Mouse (Mus musculus) megakaryocyte, embryonic 14.5 days (primary cell): Measurements from ENCODE around the gene Sorbs2. TPM values are rescaled to one million over a fixed set of nuclear protein-coding genes. Genes with fewer than 3 reads are reported as not detected.

Experiments
- H3K27me3 ChIP-seq: replicated peaks from 2 replicates; pipeline ENCODE3; 2012; ENCODE audit warnings: inconsistent platforms
- H3K36me3 ChIP-seq: replicated peaks from 2 replicates; pipeline ENCODE3; 2012; ENCODE audit warnings: low read length, inconsistent platforms, mixed read lengths
- H3K4me1 ChIP-seq: 2 replicates; pipeline ENCODE4 v1.6.1; 2012; ENCODE audit warnings: inconsistent platforms
- H3K4me3 ChIP-seq: replicated peaks from 2 replicates; pipeline ENCODE3; 2012; ENCODE audit warnings: moderate library complexity, mild to moderate bottlenecking, inconsistent platforms
- H3K9me3 ChIP-seq: 2 replicates; pipeline ENCODE4 v1.6.1; 2012; ENCODE audit warnings: inconsistent platforms
- FLI1 ChIP-seq: IDR thresholded peaks from 2 replicates; pipeline ENCODE4 v1.6.1; 2012; ENCODE audit warnings: low read length, inconsistent platforms, mixed read lengths
- GATA1 ChIP-seq: IDR thresholded peaks from 3 replicates; pipeline ENCODE4 v1.6.1; 2012; ENCODE audit warnings: mixed read lengths, low read length, inconsistent platforms, borderline replicate concordance
- polyA plus RNA-seq: library from polyadenylated mRNA; stranded (reverse); fragments of >175 nt; gene quantifications from 2 replicates; pipeline ENCODE4 v1.2.3, GENCODE M21; 2012; ENCODE audit warnings: low replicate concordance; ENCODE audit not compliant: insufficient read depth

The Sorbs2 gene
- polyA plus RNA-seq, 1 experiment, result not detected

DNA sequence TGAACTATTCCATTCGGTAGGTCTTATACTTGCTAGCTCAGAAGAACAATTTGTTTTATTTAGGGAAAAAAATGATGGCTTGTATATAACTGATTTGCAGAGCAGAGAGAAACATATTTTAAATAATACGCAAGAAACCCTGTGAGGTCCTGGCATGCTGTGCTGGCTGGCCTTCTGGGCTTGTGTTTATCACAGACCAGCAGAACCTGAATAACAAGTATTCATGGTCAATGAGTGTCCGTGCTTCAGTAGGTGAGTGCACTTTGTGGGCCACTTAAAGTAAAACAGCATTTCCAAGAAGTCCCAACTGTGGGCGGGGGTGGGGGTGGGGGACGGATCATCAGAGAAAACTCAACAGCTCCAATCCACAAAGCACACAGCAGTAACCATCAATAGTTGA is 107.0 kb downstream of the Sorbs2 start:
- no peaks in the 10 kb centered on the region for H3K27me3 ChIP-seq
- H3K36me3 ChIP-seq, result no peaks in the 10 kb centered on the region
- no peak overlapping the region for H3K4me3 ChIP-seq
- H3K4me1 ChIP-seq, result no peaks in the 10 kb centered on the region
- TF ChIP-seq FLI1 (no peak), GATA1 (no peak)
- 0 out of 2 replicates have a peak, but pooled peaks cover 12% of the 10 kb centered on the region for H3K9me3 ChIP-seq

DNA sequence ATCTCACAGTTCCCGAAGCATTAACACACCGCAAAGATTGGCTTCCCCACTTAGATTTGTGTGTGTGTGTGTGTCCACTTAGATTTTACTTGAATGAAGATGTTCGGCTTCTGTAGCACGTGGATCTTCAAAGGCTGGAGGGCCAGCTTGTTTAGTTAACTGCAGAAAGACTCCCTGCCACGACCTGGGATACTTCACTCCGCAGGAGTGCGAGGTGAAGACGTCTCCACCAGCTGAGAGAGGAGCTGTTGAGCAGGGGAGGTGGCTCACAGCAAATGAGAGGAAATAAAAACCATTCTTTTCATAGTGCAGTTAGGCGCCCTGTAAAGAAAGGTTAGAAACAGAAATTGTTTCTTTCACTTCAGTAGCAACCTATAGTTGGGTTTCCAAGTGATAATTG is 107.5 kb downstream of the Sorbs2 start:
- H3K9me3 ChIP-seq, result 0 out of 2 replicates have a peak, but pooled peaks cover 15% of the 10 kb centered on the region
- H3K36me3 ChIP-seq, result no peaks in the 10 kb centered on the region
- no peak overlapping the region for H3K4me3 ChIP-seq
- H3K27me3 ChIP-seq, result no peaks in the 10 kb centered on the region
- no peaks in the 10 kb centered on the region for H3K4me1 ChIP-seq
- TF ChIP-seq FLI1 (no peak), GATA1 (no peak)

GRCm38 (mm10) chr8:45615551-45615950 is 108.0 kb downstream of the Sorbs2 start:
- Histone ChIP-seq H3K4me1 (no peaks in the 10 kb centered on the region), H3K36me3 (no peaks in the 10 kb centered on the region), H3K9me3 (peaks cover 17% of the 10 kb centered on the region; the same call in 1 of the 2 replicates), H3K27me3 (no peaks in the 10 kb centered on the region), H3K4me3 (no peak overlapping the region)
- no peak for TF ChIP-seq FLI1
- TF ChIP-seq GATA1, result no peak

DNA sequence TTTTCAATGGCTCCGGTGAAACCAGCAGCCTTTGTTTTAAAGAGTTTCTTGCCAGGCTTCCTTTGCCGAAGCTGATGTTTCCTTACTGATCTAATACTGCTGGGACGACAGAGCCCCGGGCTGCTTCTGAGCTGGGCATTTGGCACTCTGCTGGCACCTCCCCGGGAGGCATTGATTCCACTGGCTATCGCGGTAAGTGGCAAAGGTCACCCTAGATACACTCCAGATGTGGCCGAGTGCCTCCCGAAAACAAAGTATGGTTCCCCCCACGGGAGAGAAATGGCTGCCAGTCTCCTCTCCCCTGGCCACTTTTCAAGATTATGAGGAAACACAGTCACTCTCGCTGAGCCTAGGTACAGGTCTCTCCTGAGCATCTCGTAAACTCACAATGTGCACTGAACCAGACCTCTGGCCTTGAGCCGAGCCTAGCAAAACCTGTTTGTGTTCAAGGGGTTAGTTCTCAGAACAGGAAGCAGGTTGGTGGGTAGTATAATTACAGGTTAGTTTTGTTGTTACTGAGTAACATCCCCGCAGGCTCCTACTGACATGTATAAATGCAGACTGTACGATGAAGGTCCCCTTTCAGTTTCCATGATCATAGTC is 114.1 kb downstream of the Sorbs2 start:
- TF ChIP-seq FLI1 (no peak), GATA1 (no peak)
- H3K36me3 ChIP-seq, result no peaks in the 10 kb centered on the region

GRCm38 (mm10) chr8:45626406-45626805 is 118.8 kb downstream of the Sorbs2 start:
- H3K27me3 ChIP-seq, result peaks cover 6% of the 10 kb centered on the region
- TF ChIP-seq FLI1 (no peak), GATA1 (no peak)
- H3K9me3 ChIP-seq, result no peaks in the 10 kb centered on the region
- H3K36me3 ChIP-seq, result no peaks in the 10 kb centered on the region
- H3K4me3 ChIP-seq, result no peak overlapping the region
- H3K4me1 ChIP-seq, result peaks cover 8% of the 10 kb centered on the region

More for the DNA sequence above, 114.1 kb downstream of the Sorbs2 start:
- Histone ChIP-seq H3K27me3 (no peaks in the 10 kb centered on the region), H3K4me3 (no peak overlapping the region), H3K4me1 (no peaks in the 10 kb centered on the region), H3K9me3 (peaks cover 16% of the 10 kb centered on the region)

DNA sequence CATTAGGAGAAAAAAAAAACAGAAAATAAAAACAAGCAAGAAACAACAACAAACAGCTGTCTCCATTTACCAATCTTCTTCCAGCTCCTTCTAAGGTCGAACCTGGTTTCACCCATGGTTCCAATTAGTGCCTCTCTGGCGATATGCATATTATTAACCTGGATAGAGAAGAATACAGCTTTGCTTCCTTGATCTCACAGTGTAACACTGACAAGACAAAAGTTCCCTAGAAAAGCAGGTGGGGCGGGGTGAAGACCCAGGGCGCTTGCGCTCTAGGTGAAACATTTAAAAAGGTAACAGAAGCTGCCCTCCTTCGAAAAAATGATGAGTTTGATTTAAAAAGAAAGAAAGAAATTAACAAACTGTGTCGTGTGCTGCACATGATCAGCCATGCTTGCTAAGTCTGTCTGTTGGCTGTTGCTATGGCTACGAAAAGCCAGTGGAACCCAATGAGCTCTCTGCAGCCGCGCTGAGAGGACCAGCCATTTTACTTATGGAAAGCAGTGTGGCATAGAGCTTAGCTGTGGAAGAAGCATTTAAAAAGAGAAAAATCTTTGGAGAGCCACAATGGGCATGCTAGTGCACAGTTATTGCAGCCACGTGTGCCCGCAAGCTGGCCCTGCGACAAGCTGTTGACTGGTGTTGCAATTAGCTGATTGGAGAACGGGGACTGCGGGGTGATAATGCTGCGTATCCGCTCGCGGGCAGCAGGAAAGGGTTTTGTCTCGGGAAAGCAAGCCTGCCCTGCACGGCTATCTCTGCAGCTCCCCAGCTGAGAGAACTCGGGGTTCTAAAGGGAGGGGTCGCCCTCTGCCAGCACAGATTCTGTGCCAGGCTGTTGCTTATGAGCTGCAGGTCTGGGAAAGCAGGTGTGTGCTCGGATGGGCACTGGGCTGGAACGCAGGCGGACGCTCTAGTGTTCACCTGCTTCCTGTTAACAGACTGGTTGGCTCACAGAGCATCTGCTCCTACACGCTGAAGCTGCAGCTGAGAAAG is 120.0 kb downstream of the Sorbs2 start:
- no peak for TF ChIP-seq GATA1
- TF ChIP-seq FLI1, result no peak
- peaks cover 8% of the 10 kb centered on the region for H3K4me1 ChIP-seq
- no peaks in the 10 kb centered on the region for H3K36me3 ChIP-seq
- H3K9me3 ChIP-seq, result no peaks in the 10 kb centered on the region
- H3K4me3 ChIP-seq, result peak overlapping the region; percentile 86
- peaks cover 6% of the 10 kb centered on the region for H3K27me3 ChIP-seq

DNA sequence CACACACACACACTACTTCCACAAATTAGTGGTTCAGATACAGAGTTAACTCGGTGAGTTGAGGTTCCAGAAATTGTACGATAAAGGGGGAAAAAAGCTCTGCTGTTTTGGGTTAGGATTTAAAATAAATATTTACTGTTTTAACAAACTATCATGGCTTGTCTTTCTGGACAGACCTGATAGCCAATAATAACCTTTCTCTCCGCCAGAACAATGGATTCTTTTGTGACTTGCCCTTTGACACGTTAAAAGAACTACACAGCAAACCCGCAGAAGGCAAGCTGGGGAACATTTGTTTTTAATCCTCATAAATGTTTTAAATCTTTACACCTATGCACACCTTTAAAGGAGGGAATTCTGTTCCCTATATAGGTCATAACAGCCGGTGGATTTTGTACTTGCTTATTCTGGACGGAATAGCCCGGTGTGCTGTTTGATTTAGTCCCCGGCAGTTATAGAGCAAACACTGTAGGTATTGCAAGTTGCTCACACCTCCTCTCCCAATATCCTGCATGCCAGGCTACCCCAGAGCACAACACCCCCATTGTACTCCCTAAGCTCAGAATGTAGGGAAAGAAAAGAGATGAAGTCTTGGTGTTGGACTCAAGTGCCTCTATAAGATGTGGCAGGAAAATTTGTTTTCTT is 121.0 kb downstream of the Sorbs2 start:
- Histone ChIP-seq H3K36me3 (no peaks in the 10 kb centered on the region), H3K4me1 (peaks cover 8% of the 10 kb centered on the region), H3K4me3 (no peak overlapping the region), H3K27me3 (peaks cover 6% of the 10 kb centered on the region), H3K9me3 (no peaks in the 10 kb centered on the region)
- TF ChIP-seq FLI1 (no peak), GATA1 (no peak)

DNA sequence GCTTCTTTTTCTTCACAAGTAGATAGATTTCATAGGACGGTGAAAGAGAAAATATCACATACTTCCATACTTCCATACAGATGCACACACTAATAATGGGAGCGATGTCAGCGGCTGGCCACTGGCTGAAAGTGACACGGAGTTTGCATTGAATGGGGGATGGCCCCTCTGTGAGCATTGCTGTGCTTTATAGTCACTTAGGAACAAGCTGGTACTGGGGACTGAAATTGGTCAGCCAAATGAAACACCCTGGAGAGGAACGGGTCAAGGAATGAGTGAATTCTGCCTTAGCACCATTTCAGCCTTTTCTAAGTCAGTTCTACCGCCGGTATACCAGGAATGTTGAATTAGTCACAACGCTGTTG is 121.5 kb downstream of the Sorbs2 start:
- H3K4me1 ChIP-seq, result peaks cover 8% of the 10 kb centered on the region
- no peak overlapping the region for H3K4me3 ChIP-seq
- H3K27me3 ChIP-seq, result peaks cover 6% of the 10 kb centered on the region
- H3K9me3 ChIP-seq, result no peaks in the 10 kb centered on the region
- H3K36me3 ChIP-seq, result no peaks in the 10 kb centered on the region
- TF ChIP-seq FLI1 (no peak), GATA1 (no peak)

DNA sequence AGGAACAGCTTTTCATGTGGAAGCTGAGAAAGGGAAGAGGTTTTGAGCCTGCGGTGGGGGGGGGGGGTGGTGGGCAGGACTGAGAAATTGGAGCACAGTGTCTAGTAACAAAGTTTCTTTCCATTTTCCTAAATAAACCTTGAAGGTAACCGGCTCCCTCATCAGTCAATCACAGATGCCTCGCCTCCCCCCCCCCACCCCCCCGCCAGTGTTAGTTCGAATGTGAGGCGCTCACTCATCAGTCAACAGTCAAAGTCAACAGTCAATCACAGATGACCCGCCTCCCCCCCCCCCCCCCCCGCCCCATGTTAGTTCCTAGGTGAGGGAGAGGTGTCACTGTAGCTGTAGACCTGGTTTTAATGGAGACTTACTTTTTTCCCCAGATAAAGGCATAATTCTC is 123.4 kb downstream of the Sorbs2 start:
- peaks cover 8% of the 10 kb centered on the region for H3K4me1 ChIP-seq
- H3K9me3 ChIP-seq, result no peaks in the 10 kb centered on the region
- no peaks in the 10 kb centered on the region for H3K36me3 ChIP-seq
- no peak overlapping the region for H3K4me3 ChIP-seq
- TF ChIP-seq FLI1 (no peak), GATA1 (no peak)
- H3K27me3 ChIP-seq, result peaks cover 6% of the 10 kb centered on the region

DNA sequence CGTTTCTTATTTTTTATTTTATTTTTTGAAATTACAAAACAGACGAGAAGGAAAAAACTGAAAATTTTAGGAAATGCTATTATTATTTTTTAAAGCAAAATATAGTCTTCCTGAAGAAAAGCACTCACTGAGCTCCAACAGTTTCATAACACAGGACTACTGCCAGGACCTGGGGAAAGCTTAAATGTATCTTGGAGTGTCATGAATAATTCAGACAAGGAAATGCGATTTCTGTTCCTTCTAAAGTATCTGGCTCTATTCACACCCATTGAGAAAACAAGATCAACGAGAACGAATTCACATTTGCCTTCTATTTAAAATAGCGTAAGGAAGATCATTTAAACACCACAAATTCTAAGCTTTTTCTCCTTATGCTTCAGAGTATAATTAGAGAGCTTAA is 127.6 kb downstream of the Sorbs2 start:
- Histone ChIP-seq H3K27me3 (no peaks in the 10 kb centered on the region), H3K9me3 (no peaks in the 10 kb centered on the region), H3K4me1 (no peaks in the 10 kb centered on the region), H3K4me3 (no peak overlapping the region), H3K36me3 (no peaks in the 10 kb centered on the region)
- no peak for TF ChIP-seq GATA1
- TF ChIP-seq FLI1, result no peak

DNA sequence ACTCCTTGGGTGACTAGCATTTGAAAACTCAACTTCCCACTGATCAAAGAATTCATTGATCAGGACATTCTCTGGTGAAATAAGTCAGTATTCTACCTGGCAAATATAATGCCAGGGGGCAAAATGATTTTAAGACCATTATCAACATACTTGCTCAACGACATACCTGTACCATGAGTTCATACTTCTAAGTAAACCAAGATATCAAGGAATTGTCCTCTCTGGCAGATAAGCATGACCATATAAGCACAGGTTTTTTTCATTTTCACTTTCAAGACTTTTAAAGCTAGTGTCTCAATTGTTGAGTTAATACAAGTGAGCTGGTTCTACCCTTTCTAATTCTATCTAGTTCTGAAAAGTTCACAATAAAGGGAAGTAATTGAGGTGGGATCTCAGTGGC is 130.2 kb downstream of the Sorbs2 start:
- no peaks in the 10 kb centered on the region for H3K36me3 ChIP-seq
- H3K4me3 ChIP-seq, result no peak overlapping the region
- TF ChIP-seq FLI1, result no peak
- TF ChIP-seq GATA1, result no peak
- H3K4me1 ChIP-seq, result no peaks in the 10 kb centered on the region
- H3K27me3 ChIP-seq, result no peaks in the 10 kb centered on the region
- H3K9me3 ChIP-seq, result no peaks in the 10 kb centered on the region
